Mouse (Mus musculus) olfactory bulb, adult 2 months (tissue): ENCODE data around the gene Mtmr10.

Source experiments
- CTCF ChIP-seq: fragments of 200-500 bp; IDR thresholded peaks from 2 replicates; pipeline ENCODE4 v1.5.1; 2012; ENCODE audit warnings: low read depth, mild to moderate bottlenecking, low read length, moderate library complexity; ENCODE audit not compliant: insufficient read depth
- POLR2A ChIP-seq: fragments of 200-500 bp; IDR thresholded peaks from 2 replicates; pipeline ENCODE4 v1.6.1; 2012; ENCODE audit warnings: mild to moderate bottlenecking, low read depth, low read length, moderate library complexity; ENCODE audit not compliant: insufficient read depth

- TF ChIP-seq POLR2A (no peak), CTCF (no peak)
These were observed 48.9 kb upstream of the Mtmr10 start for GRCm38 (mm10) chr7:64238410-64239086.
